Comparison of ENCODE assay signal across 10 mouse cellular contexts in the genomic region with DNA sequence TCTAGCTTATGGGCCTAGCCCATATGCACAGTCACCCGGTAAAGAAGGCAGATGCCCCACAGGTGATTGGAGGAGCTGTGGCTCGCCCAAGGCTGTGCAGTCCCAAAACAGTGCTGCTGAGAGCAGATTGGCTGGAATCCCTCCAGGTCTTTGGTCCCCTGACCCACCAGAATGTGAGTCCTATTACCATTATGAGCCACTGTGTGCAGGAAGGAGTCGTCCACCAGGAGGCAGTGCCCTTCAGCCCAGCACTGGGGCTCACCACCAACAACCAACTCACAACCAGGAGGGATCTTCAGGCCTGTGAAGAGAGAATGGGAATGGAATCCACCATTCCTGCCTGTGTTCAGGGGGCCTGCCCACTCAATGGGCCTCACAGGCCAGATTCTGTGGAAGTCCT. TPM values are rescaled to one million over a fixed set of nuclear protein-coding genes. Genes with fewer than 3 reads are reported as not detected.
DNase-seq lines count a peak whose midpoint lies in the region; ATAC-seq and TF ChIP-seq lines count a peak whose summit lies in the region.
"Had no signal": no experiment of that assay in that cellular context is flagged by ENCODE, and none has a peak within 500 bp of the region (broad histone marks: within the 10 kb centered on the region; RNA-seq: fewer than 3 reads in every experiment).

No protein-coding gene starts in this region.

- H3K27ac ChIP-seq in gastrocnemius, adult 2 months, result no peak overlapping the region
- no peak overlapping the region for H3K27ac ChIP-seq in stomach, postnatal 0 days (replicated peaks)
- no peak overlapping the region for H3K27ac ChIP-seq in forebrain, embryonic 15.5 days (replicated peaks)

- no peak overlapping the region for H3K4me2 ChIP-seq in stomach, postnatal 0 days (replicated peaks; ENCODE audit: low read depth)
- no peak overlapping the region for H3K4me2 ChIP-seq in forebrain, embryonic 15.5 days (replicated peaks)

- intact Hi-C loops in gastrocnemius, adult 2 months (cut with DNase I), result no loop called here
- intact Hi-C loops in heart, postnatal 36 days (cut with DNase I), result loop anchor here (5.0 kb wide), 1 partner anchor 51 kb away; no protein-coding TSS in a partner anchor

- WGBS in lung, adult 2 months, result 45% methylated on average over 3 of the region's 3 CpGs
- 44% methylated on average over 3 of the region's 3 CpGs for WGBS in stomach, postnatal 0 days
- 42% methylated on average over 3 of the region's 3 CpGs for WGBS in forebrain, embryonic 15.5 days

- TF ChIP-seq POLR2A in lung, adult 2 months (IDR thresholded peaks at IDR 0.05; ENCODE audit: borderline replicate concordance, extremely low read depth, low read depth, low read length), result no peak

- DNase-seq in gastrocnemius, adult 2 months, result peak; percentile 30
- no peak for DNase-seq in gastrocnemius, adult 18-20 months (ENCODE audit: low spot score)
- DNase-seq in lung, adult 2 months, result no peak
- DNase-seq in lung, adult 18-20 months, result no peak
- peak; percentile 73 for DNase-seq in NIH3T3 (ENCODE audit: low read depth)
- peak; percentile 18 to 24 for DNase-seq in heart, postnatal 36 days
- peak; percentile 53 for DNase-seq in stomach, postnatal 0 days (ENCODE audit: low spot score)

- no peaks in the 10 kb centered on the region for H3K9me3 ChIP-seq in stomach, postnatal 0 days (ENCODE audit: control insufficient read depth, low read length)
- no peaks in the 10 kb centered on the region for H3K9me3 ChIP-seq in forebrain, embryonic 15.5 days

- no peaks in the 10 kb centered on the region for H3K36me3 ChIP-seq in stomach, postnatal 0 days (ENCODE audit: control insufficient read depth, insufficient read depth, low read length)
- H3K36me3 ChIP-seq in forebrain, embryonic 15.5 days, result peaks cover 21% of the 10 kb centered on the region

- no peak overlapping the region for H3K9ac ChIP-seq in stomach, postnatal 0 days (ENCODE audit: low read length)
- H3K9ac ChIP-seq in forebrain, embryonic 15.5 days (replicated peaks), result no peak overlapping the region

- H3K4me1 ChIP-seq in lung, adult 2 months (ENCODE audit: control insufficient read depth, insufficient read depth, low read length), result 0 out of 2 replicates have a peak, but pooled peaks cover 3% of the 10 kb centered on the region
- no peaks in the 10 kb centered on the region for H3K4me1 ChIP-seq in stomach, postnatal 0 days (replicated peaks; ENCODE audit: control insufficient read depth, insufficient read depth)
- peaks cover 31% of the 10 kb centered on the region for H3K4me1 ChIP-seq in forebrain, embryonic 15.5 days

- 0 out of 2 replicates have a peak, but pooled peaks have one; percentile 36 for ATAC-seq in stomach, postnatal 0 days (ENCODE audit: low FRiP score, low TSS enrichment)
- no peak for ATAC-seq in forebrain, embryonic 15.5 days (replicated peaks)

- H3K4me3 ChIP-seq in gastrocnemius, adult 2 months, result no peak overlapping the region
- H3K4me3 ChIP-seq in lung, adult 2 months (replicated peaks; ENCODE audit: extremely low read depth, low read depth, low read length), result no peak overlapping the region
- H3K4me3 ChIP-seq in stomach, postnatal 0 days (ENCODE audit: low read depth, low read length), result no peak overlapping the region
- H3K4me3 ChIP-seq in forebrain, embryonic 15.5 days, result no peak overlapping the region
- H3K4me3 ChIP-seq: myocyte had no signal

- no peak for TF ChIP-seq EP300 in stomach, postnatal 0 days (optimal IDR thresholded peaks at IDR 0.05)

- H3K27me3 ChIP-seq in stomach, postnatal 0 days (ENCODE audit: control insufficient read depth, insufficient read depth, low read length), result no peaks in the 10 kb centered on the region
- H3K27me3 ChIP-seq in forebrain, embryonic 15.5 days, result no peaks in the 10 kb centered on the region

- TF ChIP-seq CTCF in gastrocnemius, adult 2 months (IDR thresholded peaks at IDR 0.05), result peak; percentile 58
- TF ChIP-seq CTCF in lung, adult 2 months (IDR thresholded peaks at IDR 0.05; ENCODE audit: insufficient read depth, low read length), result peak; percentile 67
- TF ChIP-seq CTCF in stomach, postnatal 0 days (IDR thresholded peaks at IDR 0.05; ENCODE audit: low read depth), result peak; percentile 82

RNA-seq across cellular contexts. Expression of a gene that starts 2.9 kb away (rescaled TPM):
- total RNA-seq in gastrocnemius, adult 2 months (2021), result not detected
- total RNA-seq in gastrocnemius, adult 18-20 months (2021), result not detected
- polyA plus RNA-seq in lung, adult 2 months (2012; rRNA removed), result not detected in 2 replicates
- not detected for total RNA-seq in heart, postnatal 36 days (2021)
- 0.28 and 0.40 TPM in 2 replicates for polyA plus RNA-seq in stomach, postnatal 0 days (2015; fragmentation: Nextera tagmentation; extraction: Ambion mirVana)
- 5.6 and 6.9 TPM in 2 replicates for polyA plus RNA-seq in forebrain, embryonic 15.5 days (2015; fragmentation: Nextera tagmentation; extraction: Ambion mirVana)
- total RNA-seq: hematopoietic stem cell, adult 5-6 weeks had no signal

RNA-seq across cellular contexts. Expression of a gene that starts 3.8 kb away (rescaled TPM):
- 1 to 10 TPM; 1.1 to 1.4 TPM for total RNA-seq in gastrocnemius, adult 2 months (2021)
- total RNA-seq in gastrocnemius, adult 18-20 months (2021), result 1 to 10 TPM in 1 of 2 experiments, under 1 TPM in 1; 0.87 to 1.2 TPM
- polyA plus RNA-seq in lung, adult 2 months (2012; rRNA removed), result 1.0 TPM in 2 replicates
- 1 to 10 TPM; 6.4 to 10.0 TPM for total RNA-seq in heart, postnatal 36 days (2021)
- 1.5 and 1.6 TPM in 2 replicates for polyA plus RNA-seq in stomach, postnatal 0 days (2015; fragmentation: Nextera tagmentation; extraction: Ambion mirVana)
- polyA plus RNA-seq in forebrain, embryonic 15.5 days (2015; fragmentation: Nextera tagmentation; extraction: Ambion mirVana), result 25.5 and 32.0 TPM in 2 replicates

RNA-seq across cellular contexts. Expression of a gene that starts 17.9 kb away (rescaled TPM):
- 1 to 10 TPM; 2.5 to 2.9 TPM for total RNA-seq in gastrocnemius, adult 2 months (2021)
- total RNA-seq in gastrocnemius, adult 18-20 months (2021), result 1 to 10 TPM; 2.6 to 2.7 TPM
- polyA plus RNA-seq in lung, adult 2 months (2012; rRNA removed), result 22.4 and 24.5 TPM in 2 replicates
- total RNA-seq in heart, postnatal 36 days (2021), result 1 to 10 TPM; 5.4 to 7.4 TPM
- 9.7 and 10.2 TPM in 2 replicates for polyA plus RNA-seq in stomach, postnatal 0 days (2015; fragmentation: Nextera tagmentation; extraction: Ambion mirVana)
- polyA plus RNA-seq in forebrain, embryonic 15.5 days (2015; fragmentation: Nextera tagmentation; extraction: Ambion mirVana), result 132 and 136 TPM in 2 replicates

RNA-seq across cellular contexts. Expression of a gene that starts 23.8 kb away (rescaled TPM):
- total RNA-seq in gastrocnemius, adult 2 months (2021), result 10 to 100 TPM; 10.9 to 11.3 TPM
- total RNA-seq in gastrocnemius, adult 18-20 months (2021), result 10 to 100 TPM in 1 of 2 experiments, 1 to 10 TPM in 1; 9.9 to 12.1 TPM
- polyA plus RNA-seq in lung, adult 2 months (2012; rRNA removed), result 83.6 and 92.9 TPM in 2 replicates
- total RNA-seq in heart, postnatal 36 days (2021), result 10 to 100 TPM in 1 of 2 experiments, 1 to 10 TPM in 1; 9.5 to 11.5 TPM
- 32.9 and 36.3 TPM in 2 replicates for polyA plus RNA-seq in stomach, postnatal 0 days (2015; fragmentation: Nextera tagmentation; extraction: Ambion mirVana)
- 36.2 and 38.6 TPM in 2 replicates for polyA plus RNA-seq in forebrain, embryonic 15.5 days (2015; fragmentation: Nextera tagmentation; extraction: Ambion mirVana)

RNA-seq across cellular contexts. Expression of a gene that starts 29.2 kb away (rescaled TPM):
- total RNA-seq in gastrocnemius, adult 2 months (2021), result 10 to 100 TPM; 29.3 to 41.0 TPM
- total RNA-seq in gastrocnemius, adult 18-20 months (2021), result 10 to 100 TPM; 30.7 to 31.5 TPM
- 321 and 332 TPM in 2 replicates for polyA plus RNA-seq in lung, adult 2 months (2012; rRNA removed)
- 10 to 100 TPM; 52.2 to 55.4 TPM for total RNA-seq in heart, postnatal 36 days (2021)
- 79.3 and 80.4 TPM in 2 replicates for polyA plus RNA-seq in stomach, postnatal 0 days (2015; fragmentation: Nextera tagmentation; extraction: Ambion mirVana)
- 104 and 105 TPM in 2 replicates for polyA plus RNA-seq in forebrain, embryonic 15.5 days (2015; fragmentation: Nextera tagmentation; extraction: Ambion mirVana)

Comparison
In these comparisons a context has a peak if more than half of its experiments do, and no peak if none do; other contexts are left out.
1. DNase-seq: peak in gastrocnemius, adult 2 months (single experiment), NIH3T3 (single experiment), heart, postnatal 36 days (2 of 2) and stomach, postnatal 0 days (single experiment); none in gastrocnemius, adult 18-20 months (single experiment), lung, adult 2 months (single experiment) and lung, adult 18-20 months (0 of 2).
2. Peak in every context shown above with its lines, with median percentiles within 50 percentile points of each other: CTCF ChIP-seq.